Mouse (Mus musculus) forelimb bud, embryonic 11.5 days (tissue): ENCODE results near the gene Myo18a.

Experiments
- DNase-seq: peaks from one replicate; pipeline ENCODE4 v3.0.0-alpha.2; 2012; ENCODE audit warnings: low read depth, low spot score

Myo18a gene

DNA sequence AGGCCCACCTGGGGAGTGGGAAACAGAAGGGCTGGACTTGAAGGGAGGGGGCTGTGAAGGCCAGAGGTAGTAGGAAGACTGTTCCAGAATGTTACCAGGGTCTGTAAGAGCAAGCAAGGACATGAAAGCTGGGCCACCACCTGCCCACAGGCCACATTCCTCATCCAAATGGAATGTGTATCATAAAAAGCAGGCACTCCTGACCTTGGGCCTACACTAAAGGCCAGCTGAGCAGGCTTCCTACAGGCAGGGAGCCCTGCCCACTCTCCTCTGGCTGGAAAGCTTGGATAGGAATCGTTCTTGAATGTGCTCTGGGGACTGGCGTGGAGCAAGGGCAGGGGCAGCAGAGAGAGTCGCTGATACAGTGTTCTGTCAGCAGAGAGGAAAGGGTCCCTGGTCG, 73.7 kb downstream of the Myo18a start:
- DNase-seq, result peak; percentile 58

DNA sequence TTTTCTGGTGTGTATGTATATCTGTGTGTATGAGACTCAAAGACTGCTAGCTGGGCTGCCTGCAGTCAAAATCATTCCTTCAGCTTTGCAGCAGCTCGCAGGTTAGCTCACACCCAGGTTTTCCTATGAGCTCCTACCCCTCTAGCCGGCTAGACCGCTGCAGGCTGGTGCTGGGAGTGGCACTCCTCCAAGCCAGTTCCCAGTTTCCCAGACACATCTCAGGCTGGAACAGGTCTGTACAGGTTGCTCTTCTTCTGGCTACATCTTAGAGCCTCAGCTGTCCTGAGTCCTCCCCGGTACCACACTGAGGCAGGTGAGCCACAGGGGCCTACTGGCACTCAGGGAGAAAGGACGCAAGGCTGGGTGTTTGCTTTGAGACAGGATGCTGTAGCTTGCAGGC, 74.8 kb downstream of the Myo18a start:
- no peak for DNase-seq

DNA sequence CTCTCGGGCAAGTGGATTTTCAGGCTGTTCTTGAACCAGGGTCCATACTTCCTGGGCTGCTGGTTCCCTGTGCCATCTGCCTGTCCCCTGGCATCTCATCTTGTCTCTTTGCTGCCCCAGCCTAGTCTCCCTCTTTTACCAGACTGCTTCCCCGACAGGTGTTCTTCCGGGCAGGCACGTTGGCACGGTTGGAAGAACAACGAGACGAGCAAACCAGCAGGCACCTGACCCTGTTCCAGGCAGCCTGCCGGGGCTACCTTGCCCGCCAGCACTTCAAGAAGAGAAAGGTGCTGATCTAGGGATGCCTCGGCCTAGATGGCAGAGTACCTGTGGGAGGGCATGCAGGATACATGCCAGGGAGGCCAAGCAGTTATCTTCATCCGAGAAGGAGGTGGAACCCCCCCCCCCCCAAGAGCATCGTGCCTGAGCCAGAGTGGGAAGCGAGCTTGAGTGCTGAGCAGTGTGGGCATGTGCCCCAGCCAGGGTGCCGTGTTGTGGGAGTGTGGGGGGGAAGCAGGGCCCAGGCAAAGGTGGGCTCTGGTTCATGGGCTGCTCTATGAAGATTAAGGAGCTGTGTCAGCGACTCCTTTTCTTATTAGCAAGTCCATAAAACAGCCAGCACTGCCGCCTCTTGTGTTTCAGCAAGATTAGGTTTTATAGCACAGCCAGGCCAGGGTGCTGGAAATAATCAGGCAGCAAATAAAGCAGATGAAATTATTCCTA, 77.6 kb downstream of the Myo18a start:
- no peak for DNase-seq

DNA sequence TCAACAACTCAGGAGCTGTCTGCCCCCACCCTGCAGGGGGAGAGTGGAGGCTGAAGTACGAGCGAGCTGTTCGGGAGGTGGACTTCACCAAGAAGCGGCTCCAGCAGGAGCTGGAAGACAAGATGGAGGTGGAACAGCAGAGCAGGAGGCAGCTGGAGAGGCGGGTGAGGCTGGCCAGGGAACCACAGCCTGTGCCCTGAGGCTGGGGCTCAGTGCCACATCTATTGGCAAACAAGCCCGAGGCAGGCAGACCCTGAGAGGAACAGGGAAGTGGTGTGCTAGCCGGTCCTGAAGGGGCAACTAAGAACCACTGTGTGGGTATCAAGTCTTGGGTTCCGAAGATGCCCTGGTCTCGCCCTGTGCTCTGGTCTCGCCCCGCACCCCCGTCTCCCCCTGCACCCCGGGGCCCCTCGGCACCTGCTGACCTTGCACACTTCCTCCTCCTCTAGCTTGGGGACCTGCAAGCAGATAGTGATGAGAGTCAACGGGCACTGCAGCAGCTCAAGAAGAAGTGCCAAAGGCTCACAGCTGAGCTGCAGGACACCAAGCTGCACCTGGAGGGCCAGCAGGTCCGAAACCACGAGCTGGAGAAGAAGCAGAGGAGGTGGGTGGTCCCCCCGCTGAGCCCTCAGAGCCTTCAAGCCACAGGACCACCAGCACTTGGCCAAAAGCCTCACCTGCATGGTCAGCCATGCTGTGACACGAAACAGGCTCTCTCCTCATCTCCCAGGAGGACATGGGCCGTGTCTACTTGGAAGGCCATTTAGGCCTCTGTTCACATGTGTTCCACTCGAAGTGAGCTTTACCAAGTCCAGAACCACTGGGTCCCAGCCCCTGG, 80.2 kb downstream of the Myo18a start:
- DNase-seq, result no peak

DNA sequence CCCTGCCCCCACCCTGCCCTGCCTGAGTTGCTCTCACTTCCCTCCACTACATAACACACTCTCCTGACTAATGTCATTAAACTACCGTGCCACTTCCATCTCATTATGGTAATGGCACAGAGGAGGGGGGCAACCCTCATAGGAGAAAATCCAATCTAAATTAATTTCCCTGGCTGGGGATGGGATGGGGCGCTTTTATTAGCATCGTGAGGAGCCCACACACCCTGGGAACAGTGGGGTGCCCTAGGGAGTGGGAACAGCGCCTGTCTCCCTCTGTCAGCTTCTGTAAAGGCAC, 80.8 kb downstream of the Myo18a start:
- no peak for DNase-seq

DNA sequence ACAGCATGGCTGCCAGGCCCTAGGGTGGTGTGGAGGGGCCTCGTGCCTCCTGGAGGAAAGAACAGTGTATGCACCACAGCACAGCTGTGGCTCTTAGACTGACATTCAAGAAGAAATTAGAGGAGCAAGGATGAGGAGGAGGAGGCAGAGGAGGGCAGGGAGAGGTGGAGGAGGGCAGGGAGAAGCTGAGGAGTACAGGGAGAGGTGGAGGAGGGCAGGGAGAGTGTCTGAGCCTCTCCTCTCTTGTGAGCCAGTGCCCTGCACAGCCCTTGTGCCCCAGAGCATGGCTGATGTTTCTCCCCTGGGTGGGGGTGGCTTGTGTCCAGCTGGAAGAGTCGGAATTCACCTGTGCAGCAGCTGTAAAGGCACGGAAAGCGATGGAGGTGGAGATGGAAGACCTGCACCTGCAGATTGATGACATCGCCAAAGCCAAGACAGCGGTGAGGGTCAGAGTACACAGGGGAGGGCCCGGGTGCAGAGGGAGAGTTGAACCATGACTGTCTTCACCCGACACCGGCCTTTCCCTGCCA, 84.6 kb downstream of the Myo18a start:
- DNase-seq, result no peak

DNA sequence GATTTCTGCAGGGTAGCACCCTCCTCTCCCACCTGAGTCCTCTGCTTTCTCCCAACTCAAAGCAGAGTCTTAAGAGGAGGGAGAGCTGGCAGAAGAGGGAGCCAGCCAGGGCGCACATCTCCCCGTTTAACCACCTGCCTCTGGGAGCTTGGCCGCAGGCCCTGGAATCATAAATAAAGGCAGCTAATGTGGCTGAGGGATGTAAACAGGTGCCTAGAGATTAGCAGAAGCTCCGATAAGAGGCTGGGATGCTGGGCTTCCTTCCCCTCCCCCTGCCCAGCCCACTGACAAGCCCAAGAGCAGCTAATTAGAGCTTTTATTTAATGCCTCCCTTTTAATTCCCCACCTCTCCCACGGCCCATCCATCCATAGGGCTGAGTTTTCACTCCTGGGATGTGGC, 85.1 kb downstream of the Myo18a start:
- DNase-seq, result no peak

DNA sequence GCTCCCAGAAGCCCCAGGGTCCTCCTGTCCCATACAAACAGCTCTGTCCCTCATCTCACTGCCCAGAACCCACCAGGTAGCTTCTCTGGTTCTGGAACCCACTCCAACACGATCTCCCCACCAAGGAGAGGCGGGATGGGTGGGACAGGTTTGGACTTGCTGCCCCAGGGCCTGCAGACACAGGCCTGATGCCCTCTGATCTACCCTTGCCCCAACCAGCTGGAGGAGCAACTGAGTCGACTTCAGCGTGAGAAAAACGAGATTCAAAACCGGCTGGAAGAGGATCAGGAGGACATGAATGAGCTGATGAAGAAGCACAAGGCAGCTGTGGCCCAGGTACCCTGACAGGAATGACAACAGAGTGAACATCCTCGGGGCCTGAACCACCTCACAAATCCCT, 86.1 kb downstream of the Myo18a start:
- DNase-seq, result no peak

DNA sequence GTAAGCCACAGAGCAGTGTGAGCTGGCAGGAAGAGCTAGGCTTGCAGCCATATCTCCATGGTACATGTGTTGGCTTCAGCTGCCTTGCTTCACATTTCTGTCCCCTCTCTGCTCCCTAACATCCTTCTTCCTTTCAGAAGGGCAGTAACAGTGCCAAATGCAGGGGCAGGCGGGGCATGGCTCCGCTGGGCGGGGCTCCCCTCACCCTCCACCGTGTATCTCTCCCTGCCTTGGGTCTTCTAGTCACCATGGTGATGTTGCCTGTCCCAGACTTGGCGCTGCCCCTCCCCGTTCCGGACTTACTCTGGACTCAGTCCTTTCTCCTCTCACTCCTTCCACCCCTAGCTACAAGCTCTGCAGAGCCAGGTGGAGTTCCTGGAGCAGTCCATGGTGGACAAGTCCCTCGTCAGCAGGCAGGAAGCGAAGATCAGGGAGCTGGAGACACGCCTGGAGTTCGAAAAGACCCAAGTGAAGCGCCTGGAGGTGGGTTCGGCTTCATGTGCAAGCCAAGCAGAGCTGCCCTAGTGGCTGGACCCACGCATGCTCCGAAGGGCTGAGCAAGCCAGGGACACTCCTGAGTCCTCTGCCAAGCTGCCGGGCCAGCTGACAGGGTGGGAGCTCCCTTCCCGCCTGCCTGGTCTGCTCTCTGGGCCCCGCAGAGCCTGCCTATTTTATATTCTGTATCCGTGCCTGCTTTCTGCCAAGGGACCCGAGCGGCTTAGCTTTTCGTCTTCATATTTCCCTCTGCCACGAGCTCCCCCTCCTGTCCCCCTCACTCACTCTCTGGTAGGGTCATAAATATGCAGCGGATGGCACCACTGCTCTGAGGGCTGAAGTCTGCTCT, 87.6 kb downstream of the Myo18a start:
- no peak for DNase-seq

DNA sequence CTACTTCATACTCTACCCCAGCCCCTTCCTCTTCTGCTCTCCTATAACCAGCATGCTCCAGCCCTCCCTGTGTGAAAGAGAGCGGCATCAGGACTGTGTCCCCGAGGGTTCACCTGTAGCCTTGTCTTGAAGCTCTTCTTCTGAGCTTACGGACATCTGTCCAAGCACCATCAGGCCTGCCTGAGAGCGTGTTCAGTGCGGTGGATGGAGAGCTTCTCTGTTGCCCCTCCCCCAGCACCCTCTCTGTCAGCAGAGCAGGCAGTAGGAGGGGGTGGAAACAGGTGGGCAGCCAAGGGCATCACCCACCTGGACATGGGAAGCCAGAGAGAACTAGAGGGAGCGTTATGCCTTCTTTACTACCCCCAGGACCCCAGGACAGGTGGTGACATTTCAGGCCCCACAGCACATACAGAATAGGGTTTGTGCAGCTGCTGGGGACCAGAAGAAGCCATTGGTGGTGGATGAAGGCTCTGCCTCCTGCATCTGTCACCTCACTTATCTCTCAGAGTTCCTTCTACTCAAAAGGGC, 88.5 kb downstream of the Myo18a start:
- no peak for DNase-seq

DNA sequence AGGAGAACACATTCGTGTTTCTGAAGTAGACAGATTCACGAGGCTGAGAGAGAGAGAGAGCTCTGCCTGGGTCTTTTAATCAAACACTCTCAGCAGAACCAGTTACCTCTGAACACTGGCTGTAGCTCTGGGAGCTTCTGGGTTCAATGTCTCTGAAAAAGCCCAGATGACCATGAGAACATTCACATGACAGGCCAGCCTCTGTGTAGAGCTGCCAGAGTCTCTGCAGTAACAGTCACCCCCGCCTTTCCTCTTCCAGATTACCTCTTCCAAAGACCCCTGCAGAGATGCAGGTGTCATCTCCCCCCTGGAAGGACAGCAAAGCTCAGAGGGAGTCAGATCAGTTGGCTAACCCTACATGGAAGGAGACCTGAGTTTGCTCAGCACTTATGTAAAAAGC, 89.1 kb downstream of the Myo18a start:
- DNase-seq, result no peak

DNA sequence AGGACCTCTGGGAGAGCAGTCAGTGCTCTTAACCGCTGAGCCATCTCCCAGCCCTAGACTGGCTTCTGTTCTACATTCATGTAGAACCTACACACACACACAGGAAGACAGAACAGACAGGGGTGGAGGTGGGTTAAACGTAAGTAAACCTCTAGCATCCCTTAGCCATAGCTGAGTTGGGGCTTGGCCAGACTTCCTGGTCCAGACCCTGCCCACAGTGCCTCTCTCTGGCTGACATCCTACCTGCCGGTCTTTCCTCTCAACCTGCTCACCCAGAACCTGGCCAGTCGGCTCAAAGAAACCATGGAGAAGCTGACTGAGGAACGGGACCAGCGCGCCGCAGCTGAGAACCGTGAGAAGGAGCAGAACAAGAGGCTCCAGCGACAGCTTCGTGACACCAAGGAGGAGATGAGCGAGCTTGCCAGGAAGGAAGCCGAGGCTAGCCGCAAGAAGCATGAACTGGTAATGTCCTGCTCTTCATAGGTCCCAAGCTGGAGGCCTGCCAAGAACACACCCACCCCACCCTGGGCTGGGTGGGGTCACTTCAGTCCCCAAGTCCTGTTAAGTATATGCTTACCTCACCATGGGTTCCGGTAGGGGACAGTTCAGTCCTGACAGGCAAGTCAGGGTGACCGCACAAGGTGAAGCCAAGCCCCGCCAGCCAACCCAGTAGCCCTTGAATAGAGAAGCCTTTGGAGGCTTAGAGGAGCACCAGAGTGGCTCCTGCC, 90.1 kb downstream of the Myo18a start:
- no peak for DNase-seq

DNA sequence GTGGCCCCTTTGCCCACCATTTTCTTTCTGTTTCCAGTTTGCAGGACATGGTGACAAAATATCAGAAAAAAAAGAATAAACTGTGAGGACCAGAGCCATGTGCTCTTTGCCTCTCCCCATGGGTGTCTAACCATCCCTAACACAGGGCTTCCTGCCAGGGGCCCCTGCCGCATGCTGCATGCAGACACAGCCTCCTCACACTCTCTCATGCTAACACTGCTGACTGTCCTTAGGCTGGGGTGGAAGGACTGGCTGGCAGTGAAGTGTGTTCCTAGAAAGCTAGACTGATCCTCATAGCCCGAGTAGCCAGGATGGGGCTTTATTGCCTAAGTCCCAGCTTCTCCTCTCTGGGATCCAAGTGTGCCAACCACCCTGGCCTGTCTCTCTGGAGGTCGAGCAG, 91.6 kb downstream of the Myo18a start:
- DNase-seq, result no peak

DNA sequence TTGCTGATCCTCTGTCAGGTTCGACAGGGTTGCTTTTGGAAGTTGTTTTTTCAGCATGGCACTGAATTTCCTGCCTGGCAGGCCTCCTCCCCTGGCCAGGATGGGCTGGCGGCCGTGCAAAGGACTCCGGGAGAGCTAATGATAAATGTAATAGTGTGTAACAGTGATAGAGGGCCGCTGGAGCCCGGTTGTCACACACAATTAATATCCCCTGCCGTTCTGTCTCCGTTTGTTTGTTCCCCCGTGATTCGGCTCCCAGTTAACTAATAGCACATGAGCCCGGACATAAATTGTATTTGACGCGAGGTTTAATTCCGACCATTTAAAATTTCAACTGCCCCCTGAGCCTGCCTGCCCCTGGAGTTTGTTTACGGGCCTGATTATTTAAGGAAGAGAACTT, 92.3 kb downstream of the Myo18a start:
- peak; percentile 29 for DNase-seq

DNA sequence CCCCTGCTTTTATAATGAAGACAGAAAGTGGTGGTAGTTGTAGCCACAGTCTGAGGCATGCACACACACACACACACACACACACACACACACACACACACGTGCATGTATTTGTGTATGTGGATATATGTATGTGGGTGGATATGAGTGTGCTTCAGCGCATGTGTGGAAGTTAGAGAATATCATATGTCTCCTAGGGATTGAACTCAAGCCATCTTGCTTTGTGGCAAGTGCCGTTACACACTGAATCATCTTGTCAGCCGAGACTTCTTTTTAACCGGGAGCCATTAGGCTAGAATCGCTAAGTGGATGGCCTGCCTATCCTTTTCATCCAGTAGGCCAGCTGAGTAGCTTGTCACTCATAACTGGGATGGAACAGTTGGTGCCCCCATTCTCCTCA, 94.0 kb downstream of the Myo18a start:
- DNase-seq, result no peak

DNA sequence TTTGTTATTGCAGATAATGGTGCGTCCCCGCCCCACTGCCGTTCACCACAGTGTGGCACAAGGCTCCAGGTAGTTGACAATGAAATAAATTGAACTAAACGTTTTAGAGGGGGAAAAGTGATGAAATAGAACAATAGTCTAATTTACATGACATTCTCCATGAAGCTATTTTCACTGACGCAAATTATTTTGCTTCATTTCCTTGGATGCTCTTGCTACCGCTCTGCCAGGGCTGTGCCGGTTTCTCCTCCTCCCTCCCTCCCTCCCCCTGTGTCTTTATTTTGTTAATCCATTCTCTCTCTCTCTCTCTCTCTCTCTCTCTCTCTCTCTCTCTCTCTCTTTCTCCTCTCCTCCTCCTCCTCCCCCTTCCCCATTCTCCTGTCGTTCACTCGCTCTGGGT, 95.5 kb downstream of the Myo18a start:
- no peak for DNase-seq

DNA sequence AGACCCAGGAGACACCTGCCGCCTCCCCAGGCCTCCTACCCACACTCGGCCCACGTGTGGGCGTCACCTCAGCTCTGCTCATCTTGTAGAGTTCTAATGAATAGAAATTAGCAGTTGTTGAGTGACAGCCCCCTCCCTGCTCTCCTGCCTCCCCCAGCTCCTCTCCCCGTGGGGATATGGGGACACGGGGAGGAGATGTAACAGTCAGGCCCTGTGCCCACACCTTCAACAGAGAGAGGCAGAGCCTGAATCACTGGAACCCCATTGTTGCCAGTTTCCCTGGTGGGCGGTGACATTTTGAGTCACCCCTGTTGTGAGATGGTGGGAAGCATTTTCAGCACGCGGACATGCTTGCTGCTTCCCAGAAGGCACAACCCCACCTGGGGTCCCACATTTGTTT, 97.9 kb downstream of the Myo18a start:
- DNase-seq, result no peak

DNA sequence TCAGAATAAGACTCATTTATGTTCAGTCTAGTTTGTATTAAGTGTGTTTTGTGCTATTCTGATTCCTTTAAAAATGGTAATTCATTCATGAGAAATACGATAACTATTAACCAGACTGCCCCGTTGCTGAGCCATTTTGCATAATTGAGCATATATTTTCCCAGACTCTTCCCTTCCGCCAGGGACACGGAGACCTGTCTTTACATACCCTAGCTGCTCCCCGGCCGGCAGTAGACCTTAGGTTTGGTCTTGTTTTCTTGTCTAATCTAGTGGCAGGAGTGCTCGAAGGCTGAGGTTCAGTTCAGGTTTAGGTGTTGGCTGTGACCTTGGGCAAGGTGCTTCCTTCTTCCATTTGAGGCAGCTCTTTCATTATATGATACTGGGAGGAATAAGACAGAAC, 99.8 kb downstream of the Myo18a start:
- no peak for DNase-seq

DNA sequence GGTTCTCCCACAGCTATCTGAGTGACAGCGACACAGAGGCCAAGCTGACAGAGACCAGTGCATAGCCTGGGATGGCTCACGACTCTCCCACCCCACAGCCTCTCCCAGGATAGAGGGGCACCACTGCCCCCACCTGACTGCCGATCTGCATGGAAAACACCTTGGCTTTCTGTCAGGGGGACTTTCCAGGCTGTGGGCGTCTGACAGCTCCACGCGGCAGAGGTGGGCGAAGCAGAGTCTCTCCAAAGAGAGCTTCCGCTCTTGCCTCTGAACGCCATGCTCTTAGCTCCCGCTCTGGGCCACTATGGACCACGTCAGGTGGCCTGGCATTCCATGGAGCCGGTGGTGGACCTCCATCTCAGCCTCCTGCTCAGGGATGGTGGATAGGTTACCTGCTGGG, 101.7 kb downstream of the Myo18a start:
- DNase-seq, result no peak

DNA sequence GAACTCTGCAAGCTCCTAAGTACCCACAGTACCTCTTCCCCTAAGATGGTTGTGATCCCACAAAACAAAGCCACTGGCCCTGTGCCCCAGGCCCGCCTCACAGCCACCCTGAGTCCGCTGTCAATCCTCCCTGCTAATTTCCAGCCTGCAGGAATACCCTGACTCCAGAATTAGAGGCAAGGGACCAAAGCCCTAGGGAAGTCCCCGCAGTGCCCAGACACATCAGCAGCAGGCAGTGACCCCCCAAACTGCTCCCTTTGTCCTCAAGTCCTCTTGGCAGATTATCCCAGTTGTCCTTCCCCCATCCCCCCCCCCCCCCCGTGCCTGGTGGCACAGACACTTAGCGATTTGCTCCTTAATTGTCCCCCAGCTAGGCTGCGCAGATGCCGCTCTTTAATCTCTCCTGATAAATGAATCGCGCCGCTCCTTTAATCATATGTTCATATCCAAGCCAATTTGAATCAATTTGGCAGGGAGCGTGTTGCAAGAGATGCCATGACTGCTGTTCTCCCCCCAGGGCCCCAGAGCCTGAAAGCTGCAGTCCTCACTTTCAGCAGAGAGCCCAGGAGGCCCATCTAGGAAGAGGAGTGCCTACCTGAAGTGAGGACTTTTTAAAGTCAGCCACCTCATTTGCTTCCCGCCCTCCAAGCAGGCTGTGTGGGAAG, 104.5 kb downstream of the Myo18a start:
- no peak for DNase-seq

DNA sequence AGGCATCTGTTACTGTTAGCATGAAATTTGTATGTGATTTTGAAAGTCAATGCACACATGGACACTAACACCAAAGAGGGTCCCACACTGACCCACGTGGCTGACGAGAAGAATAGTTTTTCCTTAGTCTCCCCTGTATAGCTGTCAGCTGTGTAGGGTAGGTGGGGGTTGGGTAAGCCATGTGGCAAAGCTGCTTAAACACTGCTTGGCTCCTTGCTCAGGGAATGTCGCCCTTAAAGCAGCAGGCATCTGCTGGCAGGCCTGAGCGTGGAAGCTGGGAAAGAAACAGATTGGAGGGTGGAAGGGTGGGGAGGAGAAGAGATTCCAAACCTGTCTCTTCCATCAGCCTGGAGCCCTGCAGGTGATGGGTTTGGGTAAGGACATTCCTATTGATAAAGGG, 108.4 kb downstream of the Myo18a start:
- no peak for DNase-seq
